Mouse (Mus musculus): ENCODE results near the gene Comt.

The Comt gene

DNA sequence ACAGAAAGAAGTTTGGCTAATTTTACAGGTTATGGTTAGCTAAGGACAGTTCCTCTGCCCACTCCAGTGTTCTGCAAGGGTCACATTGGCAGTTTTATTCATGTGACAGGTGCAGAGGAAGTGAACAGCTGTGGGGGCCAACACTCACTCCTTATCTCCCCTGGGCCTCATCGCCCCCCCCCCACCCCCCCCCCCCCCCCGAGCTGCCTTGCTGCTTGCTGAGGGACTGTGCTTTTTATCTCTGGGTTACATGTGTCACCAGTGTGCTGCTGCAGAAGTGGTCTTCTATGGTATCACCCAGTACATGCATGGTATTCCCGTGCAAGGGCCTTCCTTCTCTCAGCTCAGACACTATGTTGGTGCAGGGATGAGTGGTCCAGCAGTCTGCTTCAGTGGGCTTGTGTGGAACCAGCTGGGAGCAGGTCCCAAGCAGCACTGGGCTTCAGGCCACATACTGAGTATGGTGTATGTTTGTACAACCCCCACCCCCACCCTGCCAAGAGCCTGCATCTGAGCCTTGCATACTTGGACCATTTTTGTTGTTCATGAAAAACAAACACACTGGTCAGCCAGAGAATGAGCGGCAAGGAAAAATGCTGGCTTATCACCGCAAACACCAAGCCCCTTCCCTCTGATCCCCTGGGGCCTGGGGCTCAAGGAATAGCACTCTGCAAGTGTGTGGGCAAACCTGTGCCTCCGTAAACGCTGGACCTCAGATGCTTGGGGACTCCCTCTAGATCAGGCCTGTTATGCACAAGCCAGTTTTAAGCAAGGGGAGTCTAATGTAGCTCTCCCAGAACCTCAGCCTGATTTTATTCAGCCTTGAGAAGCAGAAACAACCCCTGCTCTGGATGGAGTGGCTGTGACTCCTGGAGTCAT, 38.7 kb downstream of the Comt start:
- peak; percentile 9 for DNase-seq

- DNase-seq, result no peak
Observed at GRCm38 (mm10) chr16:18386972-18387371, 39.7 kb downstream of the Comt start.

DNA sequence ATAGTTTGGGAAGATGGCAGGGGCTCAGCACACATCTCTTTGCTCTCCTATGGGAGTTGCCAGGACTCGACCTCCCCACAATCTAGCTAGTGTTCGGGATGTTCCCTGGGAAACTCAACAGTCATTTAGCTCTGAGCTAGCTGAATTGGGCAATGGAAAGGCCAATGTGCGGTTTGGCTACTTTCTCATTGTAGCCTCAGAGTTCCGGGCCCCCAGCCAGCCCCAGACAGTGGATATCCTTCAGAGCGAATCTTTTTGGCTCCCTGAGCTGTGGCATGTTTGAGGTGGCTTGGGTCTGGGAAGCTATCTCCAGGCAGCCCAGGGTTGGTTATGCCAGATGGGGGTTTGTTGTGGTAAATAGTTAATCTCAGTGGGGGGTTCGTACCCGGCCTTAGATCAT, 40.2 kb downstream of the Comt start:
- no peak for DNase-seq

DNA sequence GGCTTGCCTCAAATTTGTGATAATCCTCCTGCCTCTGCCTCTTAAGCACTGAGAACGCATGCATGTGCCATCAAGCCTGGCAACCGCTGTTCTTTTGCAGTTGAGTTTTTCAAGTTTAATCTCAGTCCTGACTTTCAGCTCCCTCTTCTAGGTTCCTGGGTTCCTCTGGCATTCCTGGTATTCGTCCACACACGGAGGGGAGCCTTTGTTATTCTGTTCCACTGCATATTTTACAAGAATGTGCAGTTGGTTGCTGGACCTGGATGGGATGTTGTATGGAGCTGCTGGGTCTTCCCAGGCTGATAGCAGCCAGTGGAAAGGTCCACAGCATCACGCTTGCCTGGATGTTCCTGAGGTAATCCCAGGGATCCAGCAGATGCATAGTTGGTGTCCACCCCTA, 41.2 kb downstream of the Comt start:
- DNase-seq, result no peak

GRCm38 (mm10) chr16:18384659-18385058, 42.0 kb downstream of the Comt start:
- DNase-seq, result no peak

- no peak for DNase-seq
Observed at GRCm38 (mm10) chr16:18384211-18384610, 42.4 kb downstream of the Comt start.

DNA sequence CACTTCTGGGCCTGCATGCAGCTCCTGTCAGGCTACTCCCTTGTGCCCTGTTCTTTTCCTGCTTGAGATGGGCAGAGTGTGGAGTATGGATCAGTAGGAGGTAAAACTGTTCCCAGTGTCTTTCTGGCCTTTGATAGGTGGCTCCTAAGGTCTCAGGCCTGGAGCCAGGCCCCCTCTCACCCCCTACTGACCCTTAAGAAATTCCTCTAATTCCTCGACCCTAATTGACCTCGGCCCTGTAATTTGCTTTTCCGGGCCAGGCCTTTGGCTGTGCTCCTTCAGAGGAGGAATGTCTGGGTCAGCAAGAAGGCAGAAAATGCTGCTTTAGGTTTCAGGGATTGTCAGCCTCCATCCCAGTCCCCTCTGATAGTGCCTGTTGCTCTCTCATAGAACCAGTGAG, 42.9 kb downstream of the Comt start:
- peak; percentile 73 for DNase-seq

- DNase-seq, result peak; percentile 58
Observed at GRCm38 (mm10) chr16:18383045-18383726, 43.5 kb downstream of the Comt start.

DNA sequence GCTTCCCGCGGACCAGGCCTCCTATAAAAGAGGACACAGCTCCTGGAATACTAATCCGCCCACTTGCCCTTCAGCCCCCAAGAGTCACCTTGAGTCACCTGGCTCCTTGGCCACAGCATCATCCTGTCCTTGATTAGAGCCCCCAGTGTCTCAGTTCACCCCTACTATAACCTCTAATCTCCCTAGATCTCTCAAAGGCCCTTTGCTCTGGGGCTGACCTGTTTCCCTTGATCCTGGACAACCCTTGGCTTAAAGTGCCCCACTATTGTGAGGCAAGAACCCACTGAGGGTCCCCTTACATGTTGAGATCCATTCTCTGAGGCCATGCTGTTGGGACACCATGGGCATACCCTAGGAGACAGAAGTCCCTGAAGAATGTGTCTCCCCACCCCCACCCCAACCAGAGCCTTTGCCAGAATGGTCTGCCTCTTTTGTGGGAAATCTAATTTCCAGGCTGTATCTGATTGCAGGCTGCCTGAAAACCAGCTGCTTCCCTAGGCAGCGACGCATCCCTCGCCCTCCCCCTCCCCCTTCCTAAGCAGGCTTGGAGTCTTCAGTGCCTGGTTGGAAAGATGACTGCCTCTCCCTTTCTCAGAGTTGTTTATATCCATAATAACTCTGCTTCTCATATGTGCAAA, 44.9 kb downstream of the Comt start:
- DNase-seq, result no peak

GRCm38 (mm10) chr16:18380495-18381063, 46.1 kb downstream of the Comt start:
- no peak for DNase-seq

DNA sequence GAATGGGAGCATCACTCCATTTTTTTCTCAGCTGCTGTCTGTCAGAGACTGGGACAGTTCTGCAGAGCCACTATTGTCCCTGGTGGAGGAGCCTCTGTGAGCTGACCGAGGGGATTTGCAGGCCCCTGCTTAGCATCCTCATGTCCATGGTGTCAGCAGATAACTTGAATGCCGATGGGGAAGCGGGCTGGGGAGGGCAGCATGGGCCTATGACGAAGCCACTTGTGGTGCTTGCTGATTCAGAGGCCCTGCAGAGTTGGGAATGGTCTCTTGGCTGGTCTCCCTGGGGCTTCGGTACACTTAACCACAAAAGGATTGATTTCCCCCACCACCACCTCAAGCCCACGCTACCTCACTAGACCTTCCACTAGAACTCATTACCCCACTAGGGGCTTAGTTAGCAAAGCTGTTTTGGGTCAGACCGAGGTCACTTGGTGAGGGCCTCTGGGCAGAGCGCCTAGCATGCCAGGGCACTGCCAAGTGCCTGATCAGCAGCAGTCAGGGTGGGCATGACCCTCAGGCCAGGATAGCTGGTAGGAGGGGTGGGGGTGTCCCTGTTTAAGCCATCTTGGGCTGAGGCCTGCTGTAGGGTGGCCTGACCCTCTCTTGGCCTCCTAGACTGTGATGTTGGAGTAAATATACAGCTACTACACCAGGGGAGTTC, 47.2 kb downstream of the Comt start:
- peak; percentile 71 for DNase-seq

GRCm38 (mm10) chr16:18378489-18378888, 48.2 kb downstream of the Comt start:
- DNase-seq, result no peak

- peak; percentile 75 for DNase-seq
Observed at GRCm38 (mm10) chr16:18377203-18377602, 49.4 kb downstream of the Comt start.

GRCm38 (mm10) chr16:18376297-18376954, 50.2 kb downstream of the Comt start:
- DNase-seq, result no peak

- no peak for DNase-seq
Observed at GRCm38 (mm10) chr16:18373632-18374031, 53.0 kb downstream of the Comt start.

- DNase-seq, result no peak
Observed at GRCm38 (mm10) chr16:18370197-18370596, 56.5 kb downstream of the Comt start.

DNA sequence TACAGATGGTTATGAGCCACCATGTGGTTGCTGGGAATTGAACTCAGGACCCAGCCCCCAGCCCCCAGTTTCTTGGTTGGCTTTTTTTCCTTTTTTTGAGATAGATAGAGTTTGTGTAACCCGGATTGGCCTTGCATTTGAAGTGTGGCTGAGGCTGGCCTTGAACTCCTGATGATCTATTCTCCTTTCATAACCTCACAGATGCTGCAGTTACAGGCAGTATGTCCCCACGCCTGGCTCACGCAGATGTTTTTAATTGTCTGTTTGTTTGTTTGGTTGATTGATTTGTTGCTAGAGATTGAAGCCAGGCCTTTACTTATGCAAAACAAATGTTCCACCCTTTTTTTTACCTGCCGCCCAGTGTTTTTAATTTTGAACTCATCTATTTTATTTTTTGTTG, 59.8 kb downstream of the Comt start:
- no peak for DNase-seq

GRCm38 (mm10) chr16:18362948-18363347, 63.7 kb downstream of the Comt start:
- peak; percentile 62 for DNase-seq

GRCm38 (mm10) chr16:18360151-18360805, 66.4 kb downstream of the Comt start:
- no peak for DNase-seq

- no peak for DNase-seq
Observed at GRCm38 (mm10) chr16:18357977-18358376, 68.7 kb downstream of the Comt start.

DNA sequence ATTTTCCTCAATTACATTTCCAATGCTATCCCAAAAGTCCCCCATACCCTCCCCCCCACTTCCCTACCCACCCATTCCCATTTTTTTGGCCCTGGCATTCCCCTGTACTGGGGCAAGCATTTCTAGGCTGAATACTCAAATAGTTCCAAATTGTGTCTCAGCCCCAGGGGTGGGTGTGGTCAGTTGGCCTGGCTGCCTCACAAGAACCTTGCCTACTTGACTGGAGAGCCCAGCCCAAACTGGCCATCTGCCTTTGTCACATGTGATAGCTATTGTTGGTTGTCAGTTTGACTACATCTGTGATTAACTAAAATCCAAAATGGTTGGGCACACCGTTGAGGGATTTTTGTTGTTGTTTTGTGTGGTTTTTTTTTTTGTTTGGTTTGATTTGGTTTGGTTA, 69.7 kb downstream of the Comt start:
- no peak for DNase-seq
